Mouse (Mus musculus) testis, postnatal 10 days (tissue): ENCODE results near the gene Btbd35f17.
"Not testable (repeated sequence)": the region's sequence is repeated elsewhere in the genome, so short reads cannot be mapped to it uniquely, and the experiment has no call there.

Source experiments
- DNase-seq: peaks from one replicate; pipeline ENCODE4 v3.0.0; 2021; ENCODE audit warnings: low spot score

Gene Btbd35f17

DNA sequence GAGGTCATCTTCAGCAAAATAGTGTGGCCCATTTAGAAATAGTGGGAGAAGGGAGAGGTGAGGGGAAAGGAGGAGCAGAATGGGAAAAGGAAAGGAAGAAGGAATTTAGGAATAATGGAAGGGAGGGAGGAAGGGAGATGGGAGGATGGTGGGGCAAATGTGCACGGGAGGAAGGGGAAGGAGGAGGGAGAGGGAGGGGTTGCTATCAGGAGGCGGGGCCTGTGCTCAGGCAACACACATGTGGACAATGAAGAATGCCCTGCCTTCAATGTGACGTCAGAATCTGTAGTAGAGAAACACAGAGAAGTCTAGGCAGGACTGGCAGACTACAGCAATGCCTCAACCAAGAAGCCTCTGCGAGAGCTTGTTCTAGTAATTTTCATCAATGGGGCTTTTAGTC, at the start of gene Btbd35f17:
Gene Btbd35f17, plus strand, starts transcription at position 301 of the 400 bp plus-strand sequence.
- DNase-seq: not testable (repeated sequence)
